Mouse (Mus musculus) E14TG2a.4 (cell line): ENCODE results near the gene Sdhc.

Experiments
- CTCF ChIP-seq: conservative IDR thresholded peaks from 2 replicates; pipeline ENCODE4 v1.5.1; 2014; ENCODE audit warnings: low read length
- NANOG ChIP-seq: IDR thresholded peaks from 2 replicates; pipeline ENCODE4 v1.6.1; 2014; ENCODE audit warnings: borderline replicate concordance, low read length, mixed read lengths

- TF ChIP-seq CTCF, result no peak
- TF ChIP-seq NANOG, result no peak
These were observed 60.5 kb downstream of the Sdhc start for GRCm38 (mm10) chr1:171089891-171090290.
